Comparison of ENCODE assay signal across 9 mouse cellular contexts in genomic region chr10:111099059-111099811, GRCm38 (mm10).
A peak's percentile ranks its signal among the peaks of the same experiment; 100 is the strongest.
DNase-seq lines count a peak whose midpoint lies in the region; ATAC-seq and TF ChIP-seq lines count a peak whose summit lies in the region.
"Had no signal": no experiment of that assay in that cellular context is flagged by ENCODE, and none has a peak within 500 bp of the region (broad histone marks: within the 10 kb centered on the region; RNA-seq: fewer than 3 reads in every experiment).

No protein-coding gene starts in this region.

- no peak overlapping the region for H3K4me2 ChIP-seq in kidney, embryonic 16.5 days (replicated peaks; ENCODE audit: low read depth, low read length)
- no peak overlapping the region for H3K4me2 ChIP-seq in forebrain, embryonic 13.5 days
- no peak overlapping the region for H3K4me2 ChIP-seq in hindbrain, embryonic 16.5 days (ENCODE audit: low read length)
- H3K4me2 ChIP-seq: stomach, embryonic 15.5 days had no signal

- ATAC-seq in kidney, embryonic 16.5 days (ENCODE audit: low FRiP score, low TSS enrichment), result 0 out of 2 replicates have a peak, but pooled peaks have one; percentile 19
- peak; percentile 28; the same call in 1 of the 2 replicates for ATAC-seq in forebrain, embryonic 13.5 days
- peak; percentile 69 for ATAC-seq in hindbrain, embryonic 16.5 days

- no peak for TF ChIP-seq POLR2A in olfactory bulb, adult 2 months (IDR thresholded peaks at IDR 0.05; ENCODE audit: insufficient read depth, low read depth, low read length)

- H3K36me3 ChIP-seq in kidney, embryonic 16.5 days (ENCODE audit: insufficient read depth, low read length), result no peaks in the 10 kb centered on the region
- no peaks in the 10 kb centered on the region for H3K36me3 ChIP-seq in forebrain, embryonic 13.5 days (ENCODE audit: poor library complexity, severe bottlenecking)
- H3K36me3 ChIP-seq in hindbrain, embryonic 16.5 days (ENCODE audit: control insufficient read depth, insufficient read depth, low read length), result no peaks in the 10 kb centered on the region
- H3K36me3 ChIP-seq: stomach, embryonic 15.5 days had no signal

- no peak overlapping the region for H3K4me3 ChIP-seq in kidney, embryonic 16.5 days (ENCODE audit: low read length)
- no peak overlapping the region for H3K4me3 ChIP-seq in forebrain, embryonic 13.5 days
- no peak overlapping the region for H3K4me3 ChIP-seq in hindbrain, embryonic 16.5 days (ENCODE audit: low read length)
- H3K4me3 ChIP-seq in olfactory bulb, adult 2 months (ENCODE audit: insufficient read depth, low read depth, low read length), result no peak overlapping the region
- H3K4me3 ChIP-seq: erythroblast, embryonic 14.5 days; stomach, embryonic 15.5 days had no signal

- DNase-seq in kidney, postnatal 10 days, result no peak
- no peak for DNase-seq in cerebellum, adult 8-10 months
- no peak for DNase-seq in right cerebral cortex, postnatal 25 days

- no peaks in the 10 kb centered on the region for H3K27me3 ChIP-seq in kidney, embryonic 16.5 days (ENCODE audit: insufficient read depth, low read length)
- no peaks in the 10 kb centered on the region for H3K27me3 ChIP-seq in forebrain, embryonic 13.5 days
- H3K27me3 ChIP-seq in hindbrain, embryonic 16.5 days (replicated peaks; ENCODE audit: control insufficient read depth, insufficient read depth, low read length), result no peaks in the 10 kb centered on the region
- H3K27me3 ChIP-seq: stomach, embryonic 15.5 days had no signal

- TF ChIP-seq CTCF in olfactory bulb, adult 2 months (IDR thresholded peaks at IDR 0.05; ENCODE audit: insufficient read depth, low read depth, low read length), result no peak

- no peak overlapping the region for H3K9ac ChIP-seq in kidney, embryonic 16.5 days (replicated peaks; ENCODE audit: low read length)
- H3K9ac ChIP-seq in forebrain, embryonic 13.5 days, result no peak overlapping the region
- no peak overlapping the region for H3K9ac ChIP-seq in hindbrain, embryonic 16.5 days (ENCODE audit: low read depth, low read length)
- H3K9ac ChIP-seq: stomach, embryonic 15.5 days had no signal

- no peaks in the 10 kb centered on the region for H3K9me3 ChIP-seq in kidney, embryonic 16.5 days (ENCODE audit: low read length)
- no peaks in the 10 kb centered on the region for H3K9me3 ChIP-seq in forebrain, embryonic 13.5 days (replicated peaks)
- H3K9me3 ChIP-seq in hindbrain, embryonic 16.5 days (ENCODE audit: control insufficient read depth, low read length), result no peaks in the 10 kb centered on the region
- H3K9me3 ChIP-seq: stomach, embryonic 15.5 days had no signal

- no peak overlapping the region for H3K27ac ChIP-seq in kidney, embryonic 16.5 days (ENCODE audit: low read length)
- peak overlapping the region; percentile 36 for H3K27ac ChIP-seq in forebrain, embryonic 13.5 days
- peak overlapping the region; percentile 12; the same call in 1 of the 2 replicates for H3K27ac ChIP-seq in hindbrain, embryonic 16.5 days (ENCODE audit: low read depth, low read length)
- H3K27ac ChIP-seq in olfactory bulb, adult 2 months (ENCODE audit: insufficient read depth, low read depth, low read length), result peak overlapping the region; percentile 59
- H3K27ac ChIP-seq: stomach, embryonic 15.5 days had no signal

- no peaks in the 10 kb centered on the region for H3K4me1 ChIP-seq in kidney, embryonic 16.5 days (ENCODE audit: insufficient read depth, low read length)
- H3K4me1 ChIP-seq in forebrain, embryonic 13.5 days, result peaks cover 17% of the 10 kb centered on the region
- peaks cover 11% of the 10 kb centered on the region for H3K4me1 ChIP-seq in hindbrain, embryonic 16.5 days (ENCODE audit: control insufficient read depth, insufficient read depth, low read depth, low read length)
- peaks cover 6% of the 10 kb centered on the region for H3K4me1 ChIP-seq in olfactory bulb, adult 2 months (ENCODE audit: control insufficient read depth, insufficient read depth, low read length)
- H3K4me1 ChIP-seq: stomach, embryonic 15.5 days had no signal

- 81% methylated on average over 5 of the region's 5 CpGs for WGBS in kidney, embryonic 16.5 days
- 53% methylated on average over 5 of the region's 5 CpGs for WGBS in forebrain, embryonic 13.5 days
- WGBS in hindbrain, embryonic 16.5 days, result 65% methylated on average over 5 of the region's 5 CpGs
- WGBS in olfactory bulb, adult 2 months, result 35% methylated on average over 5 of the region's 5 CpGs

Comparison
In these comparisons a context has a peak if more than half of its experiments do, and no peak if none do; other contexts are left out.
1. ATAC-seq: peak in every context shown above with its lines; median percentile 69 in hindbrain, embryonic 16.5 days; 28 in forebrain, embryonic 13.5 days; 19 in kidney, embryonic 16.5 days.